Mouse (Mus musculus): ENCODE results near the gene Nrgn.
A peak's percentile ranks its signal among the peaks of the same experiment; 100 is the strongest.

- TF ChIP-seq CTCF (IDR thresholded peaks at IDR 0.05 in 2 of 3, conservative IDR thresholded peaks at IDR 0.05 in 1 of 3; ENCODE audit: control insufficient read depth in 1 of 3, insufficient read depth in 1 of 3, low read depth in 2 of 3, low read length in 3 of 3, poor library complexity in 1 of 3, severe bottlenecking in 1 of 3) (no peak), POLR2A (IDR thresholded peaks at IDR 0.05; ENCODE audit: control insufficient read depth in 1 of 2, insufficient read depth in 1 of 2, low read depth in 1 of 2, low read length in 2 of 2, poor library complexity in 1 of 2) (no peak), ELF1 (IDR thresholded peaks at IDR 0.05; ENCODE audit: low read depth, low read length) (no peak), TCF12 (IDR thresholded peaks at IDR 0.05; ENCODE audit: low read depth, low read length) (no peak), MAX (IDR thresholded peaks at IDR 0.05; ENCODE audit: low read length) (no peak), TAL1 (IDR thresholded peaks at IDR 0.05; ENCODE audit: low read length) (peak; percentile 42)
Observed at GRCm38 (mm10) chr9:37560617-37561016, 7.9 kb upstream of the Nrgn start.
